Comparison of ENCODE assay signal across 8 mouse cellular contexts in the genomic region with DNA sequence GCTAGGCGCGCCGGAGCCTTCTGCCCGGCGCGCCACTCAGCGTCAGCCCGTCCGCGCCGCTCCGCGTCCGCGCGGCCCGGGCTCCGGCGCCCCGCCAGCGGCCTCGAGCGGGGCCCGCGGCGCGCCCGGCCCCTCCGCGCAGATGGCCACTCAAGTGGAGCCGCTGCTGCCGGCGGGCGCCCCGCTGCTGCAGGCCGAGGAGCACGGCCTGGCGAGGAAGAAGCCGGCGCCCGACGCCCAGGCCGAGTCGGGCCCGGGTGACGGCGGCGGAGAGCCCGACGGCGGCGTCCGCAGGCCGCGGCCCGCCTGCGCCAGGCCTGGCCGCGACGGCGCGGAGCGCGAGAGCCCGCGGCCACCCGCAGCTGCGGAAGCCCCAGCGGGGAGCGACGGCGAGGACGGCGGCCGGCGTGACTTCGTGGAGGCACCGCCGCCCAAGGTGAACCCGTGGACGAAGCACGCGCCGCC. TPM values are rescaled to one million over a fixed set of nuclear protein-coding genes. Genes with fewer than 3 reads are reported as not detected.
DNase-seq lines count a peak whose midpoint lies in the region; ATAC-seq and TF ChIP-seq lines count a peak whose summit lies in the region.

A gene (plus strand): TSS at position 14 of the 465 bp plus-strand sequence.

- H3K9me3 ChIP-seq in forebrain, embryonic 11.5 days (ENCODE audit: control insufficient read depth, low read length): no peaks in the 10 kb centered on the region
- H3K9me3 ChIP-seq in limb, embryonic 14.5 days (ENCODE audit: control insufficient read depth, low read length): no peaks in the 10 kb centered on the region

- H3K27ac ChIP-seq in bone marrow, adult 2 months (ENCODE audit: control insufficient read depth, insufficient read depth, low read depth, low read length, poor library complexity): peak within 1 kb of the TSS; percentile 95
- H3K27ac ChIP-seq in forebrain, embryonic 11.5 days (ENCODE audit: low read depth, low read length): peak within 1 kb of the TSS; percentile 64
- peak within 1 kb of the TSS; percentile 88 for H3K27ac ChIP-seq in limb, embryonic 14.5 days (replicated peaks; ENCODE audit: low read depth, low read length)

- peak within 1 kb of the TSS; percentile 85 for H3K4me2 ChIP-seq in forebrain, embryonic 11.5 days (ENCODE audit: low read depth, low read length, severe bottlenecking)
- H3K4me2 ChIP-seq in limb, embryonic 14.5 days (replicated peaks; ENCODE audit: low read depth, low read length, severe bottlenecking): peak within 1 kb of the TSS; percentile 94

- H3K4me3 ChIP-seq in bone marrow, adult 2 months (replicated peaks; ENCODE audit: control insufficient read depth, low read depth, low read length): peak within 1 kb of the TSS; percentile 95
- peak within 1 kb of the TSS; percentile 98 for H3K4me3 ChIP-seq in forebrain, embryonic 11.5 days (ENCODE audit: low read depth, low read length)
- peak within 1 kb of the TSS; percentile 96 for H3K4me3 ChIP-seq in limb, embryonic 14.5 days (replicated peaks; ENCODE audit: low read length)

- TF ChIP-seq POLR2A in bone marrow, adult 2 months (IDR thresholded peaks at IDR 0.05; ENCODE audit: borderline replicate concordance, control insufficient read depth, low read depth, low read length): no peak
- no peak for TF ChIP-seq POLR2A in limb, embryonic 14.5 days (IDR thresholded peaks at IDR 0.05; ENCODE audit: borderline replicate concordance, extremely low read depth, insufficient read depth, insufficient read length)

- H3K9ac ChIP-seq in forebrain, embryonic 11.5 days (ENCODE audit: low read length): peak within 1 kb of the TSS; percentile 89
- peak within 1 kb of the TSS; percentile 95 for H3K9ac ChIP-seq in limb, embryonic 14.5 days (ENCODE audit: low read depth, low read length, severe bottlenecking)

- peak; percentile 22 for DNase-seq in retina, adult 2 months (ENCODE audit: low read depth, low spot score)
- DNase-seq in retina, postnatal 1 day: no peak
- no peak for DNase-seq in forebrain, embryonic 11.5 days (ENCODE audit: low spot score)
- DNase-seq in heart, postnatal 4 days: no peak
- no peak for DNase-seq in limb, embryonic 14.5 days (ENCODE audit: low spot score)
- no peak for DNase-seq in frontal cortex, postnatal 14 days (ENCODE audit: low spot score in 2 of 2)

- H3K4me1 ChIP-seq in bone marrow, adult 2 months (ENCODE audit: control insufficient read depth, insufficient read depth, low read length): no peaks in the 10 kb centered on the region; the same call in 1 of the 2 replicates
- H3K4me1 ChIP-seq in forebrain, embryonic 11.5 days (replicated peaks; ENCODE audit: control insufficient read depth, insufficient read depth, low read length): peaks cover 9% of the 10 kb centered on the region; the same call in 1 of the 2 replicates
- H3K4me1 ChIP-seq in limb, embryonic 14.5 days (ENCODE audit: control insufficient read depth, insufficient read depth, low read length): peaks cover 21% of the 10 kb centered on the region

- WGBS in bone marrow, adult 2 months: 4% methylated on average over 81 of the region's 84 CpGs
- under 1% methylated on average over 53 of the region's 84 CpGs for WGBS in forebrain, embryonic 11.5 days
- WGBS in limb, embryonic 14.5 days: 0% methylated on average over 3 of the region's 84 CpGs

- ATAC-seq in forebrain, embryonic 11.5 days (replicated peaks; ENCODE audit: low FRiP score): peak; percentile 63
- ATAC-seq in limb, embryonic 14.5 days (ENCODE audit: low FRiP score, low read depth): peak; percentile 49; the same call in 1 of the 2 replicates
- no peak for ATAC-seq in neutrophil, adult 5-6 weeks (ENCODE audit: extremely low read depth, insufficient number of reproducible peaks, low FRiP score, poor library complexity, severe bottlenecking)

- no peak for TF ChIP-seq CTCF in bone marrow, adult 2 months (IDR thresholded peaks at IDR 0.05; ENCODE audit: control insufficient read depth, insufficient read depth, low read length)

- H3K36me3 ChIP-seq in forebrain, embryonic 11.5 days (ENCODE audit: control insufficient read depth, insufficient read depth, low read length): no peaks in the 10 kb centered on the region
- H3K36me3 ChIP-seq in limb, embryonic 14.5 days (ENCODE audit: control insufficient read depth, insufficient read depth, low read length): no peaks in the 10 kb centered on the region

- H3K27me3 ChIP-seq in forebrain, embryonic 11.5 days (ENCODE audit: control insufficient read depth, insufficient read depth, low read length): no peaks in the 10 kb centered on the region
- no peaks in the 10 kb centered on the region for H3K27me3 ChIP-seq in limb, embryonic 14.5 days (ENCODE audit: control insufficient read depth, insufficient read depth, low read length)

RNA-seq across cellular contexts. Expression of the gene that starts here (rescaled TPM):
- 17.0 and 28.2 TPM in 2 replicates for polyA plus RNA-seq in bone marrow, adult 2 months (2011; ENCODE audit: insufficient read depth, insufficient read length, low replicate concordance, missing spikeins)
- 20.5 and 22.3 TPM in 2 replicates for polyA plus RNA-seq in forebrain, embryonic 11.5 days (2014; fragmentation: Nextera tagmentation; extraction: Ambion mirVana)
- 10 to 100 TPM; 69.6 to 69.9 TPM for total RNA-seq in heart, postnatal 4 days (2021)
- polyA plus RNA-seq in limb, embryonic 14.5 days (2012; rRNA removed): 46.4 and 46.9 TPM in 2 replicates
- 24.7 and 26.9 TPM in 2 replicates for polyA plus RNA-seq in limb, embryonic 14.5 days (2014; fragmentation: Nextera tagmentation; extraction: Ambion mirVana)
- 37.7 and 42.5 TPM in 2 replicates for total RNA-seq in neutrophil, adult 5-6 weeks (2017)
